Mouse (Mus musculus): ENCODE measurements around the gene Ccdc15.
A peak's percentile ranks its signal among the peaks of the same experiment; 100 is the strongest.

Ccdc15 gene

GRCm38 (mm10) chr9:37230486-37231195 is 117.6 kb downstream of the Ccdc15 start:
- no peak for DNase-seq (ENCODE audit: low spot score)

GRCm38 (mm10) chr9:37229880-37230325 is 118.3 kb downstream of the Ccdc15 start:
- DNase-seq (ENCODE audit: low spot score): peak; percentile 77

Data from layer of hippocampus, adult 11-12 months (tissue).